Mouse (Mus musculus): ENCODE results near the gene Cenpm.

DNA sequence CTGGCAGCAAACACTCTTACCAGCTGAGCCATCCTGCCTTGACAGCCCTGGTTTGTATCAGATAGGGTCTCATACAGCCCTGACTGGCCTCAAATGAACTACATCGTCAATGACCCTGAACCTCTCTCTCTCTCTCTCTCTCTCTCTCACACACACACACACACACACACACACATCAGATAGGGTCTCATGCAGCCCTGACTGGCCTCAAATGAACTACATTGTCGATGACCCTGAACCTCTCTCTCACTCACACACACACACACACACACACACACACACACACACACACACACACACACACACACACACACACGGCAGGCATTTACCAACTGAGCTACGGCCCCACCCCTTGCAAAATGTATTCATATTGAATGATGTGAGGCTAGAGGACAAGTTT is 13.4 kb downstream of the Cenpm start:
- TF ChIP-seq CTCF (IDR thresholded peaks at IDR 0.05; ENCODE audit: low read depth, low read length) (no peak), GATA2 (IDR thresholded peaks at IDR 0.05; ENCODE audit: borderline replicate concordance, low read depth, low read length) (no peak)

Data from G1E (cell line).